Mouse (Mus musculus) liver, postnatal 0 days (tissue): ENCODE results near the gene Mrs2. TPM values are rescaled to one million over a fixed set of nuclear protein-coding genes. Genes with fewer than 3 reads are reported as not detected.

Source experiments
- ATAC-seq: fragments of 200-750 bp; cut with Nextera tagmentation; 2 replicates; pipeline ENCODE4 v1.8.0; 2017; ENCODE audit warnings: mild to moderate bottlenecking, moderate library complexity
- DNase-seq: peaks from one replicate; pipeline ENCODE4 v3.0.0-alpha.2; 2016
- H3K27ac ChIP-seq: fragments of 300-500 bp; sonication (generic); 2 replicates; pipeline ENCODE4 v1.5.1; 2014; ENCODE audit warnings: antibody characterized with exemption, moderate library complexity, mild to moderate bottlenecking, low read depth
- H3K27me3 ChIP-seq: fragments of 300-500 bp; sonication (generic); 2 replicates; pipeline ENCODE4 v1.6.1; 2014; ENCODE audit warnings: low read length, control low read depth, mixed read lengths; ENCODE audit not compliant: insufficient read depth
- H3K36me3 ChIP-seq: fragments of 300-500 bp; sonication (generic); replicated peaks from 2 replicates; pipeline ENCODE4 v1.6.1; 2014; ENCODE audit warnings: mild to moderate bottlenecking, control low read depth, low read length, moderate library complexity, mixed read lengths; ENCODE audit not compliant: insufficient read depth
- H3K4me1 ChIP-seq: fragments of 300-500 bp; sonication (generic); 2 replicates; pipeline ENCODE4 v1.6.1; 2014; ENCODE audit warnings: antibody characterized with exemption, mild to moderate bottlenecking, control low read depth; ENCODE audit not compliant: insufficient read depth
- H3K4me2 ChIP-seq: fragments of 300-500 bp; sonication (generic); 2 replicates; pipeline ENCODE4 v1.6.1; 2014; ENCODE audit warnings: low read depth, mild to moderate bottlenecking, low read length, moderate library complexity, mixed read lengths
- H3K4me3 ChIP-seq: fragments of 300-500 bp; sonication (generic); 2 replicates; pipeline ENCODE4 v1.5.1; 2014; ENCODE audit warnings: low read depth, low read length
- H3K9ac ChIP-seq: fragments of 300-500 bp; sonication (generic); replicated peaks from 2 replicates; pipeline ENCODE4 v1.6.1; 2014; ENCODE audit warnings: mild to moderate bottlenecking, moderate library complexity
- H3K9me3 ChIP-seq: fragments of 300-500 bp; sonication (generic); 2 replicates; pipeline ENCODE4 v1.6.1; 2016; ENCODE audit warnings: mild to moderate bottlenecking, control low read depth, low read length, mixed read lengths
- CTCF ChIP-seq: sonication (generic); IDR thresholded peaks from 2 replicates; pipeline ENCODE4 v1.5.1; 2016; ENCODE audit warnings: antibody characterized with exemption, low read depth
- EP300 ChIP-seq: IDR thresholded peaks from 2 replicates; pipeline ENCODE4 v1.6.1; 2016; ENCODE audit warnings: antibody characterized with exemption, low read depth, mild to moderate bottlenecking
- WGBS: fragments of 180-500 bp; shearing (Covaris S2); extraction: QIAGEN DNeasy Blood & Tissue Kit; methylation state at CpG from one replicate; pipeline ENCODE4 v1.1.7; 2014; ENCODE audit not compliant: insufficient replicate concordance; 5-methylcytosine and 5-hydroxymethylcytosine counted together
- polyA plus RNA-seq: library from polyadenylated mRNA; unstranded; fragments of >200 nt; fragmentation: Nextera tagmentation; extraction: Ambion mirVana; gene quantifications from 2 replicates; pipeline ENCODE4 v1.2.1, GENCODE M21; 2015

Gene Mrs2
- polyA plus RNA-seq, 1 experiment from 2014 or later: 5.1 TPM

GRCm38 (mm10) chr13:25052671-25053070, 32.5 kb upstream of the Mrs2 start:
- no peak overlapping the region for H3K4me2 ChIP-seq
- no peak for TF ChIP-seq CTCF
- no peak for TF ChIP-seq EP300
- H3K36me3 ChIP-seq: no peaks in the 10 kb centered on the region
- ATAC-seq: no peak
- no peak for DNase-seq
- no peak overlapping the region for H3K9ac ChIP-seq
- H3K27me3 ChIP-seq: peaks cover 24% of the 10 kb centered on the region
- no peaks in the 10 kb centered on the region for H3K9me3 ChIP-seq
- WGBS: 75% methylated on average over 5 of the region's 5 CpGs
- H3K4me1 ChIP-seq: no peaks in the 10 kb centered on the region
- H3K27ac ChIP-seq: no peak overlapping the region
- H3K4me3 ChIP-seq: no peak overlapping the region

- DNase-seq (no peak), ATAC-seq (peak; percentile 59)
- Histone ChIP-seq H3K4me1 (peaks cover 3% of the 10 kb centered on the region; the same call in 1 of the 2 replicates), H3K27ac (no peak overlapping the region), H3K4me3 (no peak overlapping the region), H3K36me3 (no peaks in the 10 kb centered on the region), H3K4me2 (no peak overlapping the region), H3K9ac (no peak overlapping the region), H3K9me3 (no peaks in the 10 kb centered on the region), H3K27me3 (no peaks in the 10 kb centered on the region)
- no peak for TF ChIP-seq EP300
- no peak for TF ChIP-seq CTCF
- WGBS: 47% methylated on average over 2 of the region's 2 CpGs
Observed at GRCm38 (mm10) chr13:25039488-25039887, 19.3 kb upstream of the Mrs2 start.

DNA sequence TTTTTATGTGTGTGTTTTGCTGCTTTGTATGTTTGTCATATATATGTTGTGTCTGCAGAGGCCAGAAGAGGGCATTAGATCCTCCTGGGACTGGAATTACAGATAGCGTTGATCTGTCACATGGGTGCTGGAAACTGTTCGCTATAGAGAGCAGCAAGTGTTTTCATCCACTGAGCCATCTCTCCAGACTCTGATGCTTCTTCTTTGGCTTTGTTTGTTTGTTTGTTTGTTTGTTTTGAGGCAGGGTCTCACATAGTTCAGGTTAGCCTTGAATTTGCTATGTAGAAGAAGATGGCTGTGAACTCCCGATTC, 6.9 kb upstream of the Mrs2 start:
- Histone ChIP-seq H3K4me3 (no peak overlapping the region), H3K4me1 (no peaks in the 10 kb centered on the region), H3K27me3 (no peaks in the 10 kb centered on the region), H3K4me2 (no peak overlapping the region), H3K27ac (no peak overlapping the region), H3K9ac (no peak overlapping the region), H3K36me3 (no peaks in the 10 kb centered on the region), H3K9me3 (no peaks in the 10 kb centered on the region)
- WGBS: 65% methylated on average over 3 of the region's 3 CpGs
- TF ChIP-seq CTCF: 0 out of 2 replicates have a peak, but pooled peaks have one; percentile 16
- TF ChIP-seq EP300: no peak
- DNase-seq: no peak
- no peak for ATAC-seq

DNA sequence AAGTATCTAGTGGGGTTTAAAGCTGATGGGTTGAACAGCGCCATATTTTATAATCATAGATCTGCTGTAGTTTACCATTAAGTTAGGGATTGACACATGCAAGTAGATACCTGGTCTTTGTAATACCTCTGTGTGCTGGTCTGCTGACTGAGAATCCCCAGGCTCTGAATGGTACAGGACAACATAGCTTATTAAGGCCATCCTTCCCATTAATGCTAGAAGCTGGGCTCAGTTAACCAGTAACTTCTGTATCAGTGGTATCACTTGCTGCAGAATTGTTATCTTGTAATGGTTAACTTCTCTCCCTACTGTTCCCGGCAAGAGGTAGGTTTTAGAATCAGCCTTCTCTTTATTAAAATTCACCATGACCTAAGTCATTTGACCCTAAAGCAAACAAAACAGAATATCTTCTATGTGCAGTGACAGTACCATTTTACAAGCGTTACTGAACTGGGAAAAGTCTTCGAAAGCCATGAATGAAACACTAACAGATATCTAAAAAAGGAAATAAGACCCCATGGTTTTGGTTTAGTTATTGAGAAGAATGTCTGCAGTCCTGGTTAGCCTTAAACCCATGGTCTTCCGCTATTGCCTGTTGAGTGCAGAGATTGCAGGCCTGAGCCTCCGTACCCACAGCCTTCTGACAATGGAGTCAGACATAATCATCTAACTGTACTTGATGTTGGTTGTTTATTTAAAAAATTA, 6.4 kb upstream of the Mrs2 start:
- DNase-seq (no peak), ATAC-seq (no peak)
- Histone ChIP-seq H3K9ac (no peak overlapping the region), H3K36me3 (no peaks in the 10 kb centered on the region), H3K27me3 (no peaks in the 10 kb centered on the region), H3K4me3 (no peak overlapping the region), H3K4me2 (no peak overlapping the region), H3K9me3 (no peaks in the 10 kb centered on the region), H3K4me1 (no peaks in the 10 kb centered on the region), H3K27ac (no peak overlapping the region)
- 73% methylated on average over 6 of the region's 6 CpGs for WGBS
- TF ChIP-seq CTCF: no peak
- no peak for TF ChIP-seq EP300

DNA sequence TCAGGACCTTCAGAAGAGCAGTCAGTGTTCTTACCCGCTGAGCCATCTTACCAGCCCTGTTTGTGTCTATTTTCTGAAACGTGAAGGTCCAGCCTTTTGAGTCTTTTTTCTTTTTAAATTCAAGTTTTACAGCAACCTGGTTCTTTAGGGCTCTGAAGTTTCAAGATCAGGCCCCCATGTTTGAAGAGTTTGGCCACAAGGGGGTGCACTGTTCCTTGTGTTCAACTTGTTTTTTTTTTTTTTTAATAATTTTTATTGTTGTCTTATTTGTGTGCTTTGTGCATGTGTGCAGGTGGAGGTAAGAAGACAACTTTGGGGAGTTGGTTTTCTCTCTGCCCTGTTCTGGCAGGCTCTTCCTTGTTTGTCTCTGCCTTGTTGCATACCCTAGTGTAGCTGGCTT, 4.5 kb upstream of the Mrs2 start:
- no peaks in the 10 kb centered on the region for H3K9me3 ChIP-seq

DNA sequence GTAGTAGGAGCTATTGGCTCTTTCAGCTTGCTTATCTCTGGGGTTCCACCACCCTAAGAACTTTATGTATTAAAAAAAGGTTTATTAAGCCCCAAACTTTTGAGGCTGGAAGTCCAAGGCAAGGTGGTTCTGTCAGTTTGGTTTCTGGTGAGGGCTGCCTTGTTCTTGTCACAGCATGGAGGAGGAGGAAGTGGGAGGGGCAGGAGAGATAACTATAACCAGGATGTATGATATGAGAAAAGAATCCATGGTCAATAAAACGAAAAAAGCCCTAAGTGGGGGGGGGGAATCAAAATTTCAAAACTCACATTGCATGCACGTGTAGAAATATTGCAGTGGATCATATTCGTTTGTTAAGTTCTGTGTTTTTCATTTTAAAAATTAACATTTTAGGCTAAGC, 3.0 kb upstream of the Mrs2 start:
- no peak overlapping the region for H3K4me2 ChIP-seq
- no peaks in the 10 kb centered on the region for H3K9me3 ChIP-seq
- H3K4me1 ChIP-seq: peaks cover 13% of the 10 kb centered on the region; the same call in 1 of the 2 replicates
- H3K9ac ChIP-seq: no peak overlapping the region
- H3K36me3 ChIP-seq: no peaks in the 10 kb centered on the region
- H3K27ac ChIP-seq: no peak overlapping the region
- no peak overlapping the region for H3K4me3 ChIP-seq
- 62% methylated on average over 3 of the region's 3 CpGs for WGBS
- H3K27me3 ChIP-seq: no peaks in the 10 kb centered on the region
- DNase-seq (no peak), ATAC-seq (no peak)
- no peak for TF ChIP-seq CTCF
- TF ChIP-seq EP300: no peak

More for the DNA sequence above, 4.5 kb upstream of the Mrs2 start:
- Histone ChIP-seq H3K4me2 (no peak overlapping the region), H3K27me3 (no peaks in the 10 kb centered on the region), H3K4me3 (no peak overlapping the region), H3K4me1 (peaks cover 4% of the 10 kb centered on the region; the same call in 1 of the 2 replicates), H3K36me3 (no peaks in the 10 kb centered on the region), H3K27ac (no peak overlapping the region), H3K9ac (no peak overlapping the region)
- no peak for ATAC-seq
- DNase-seq: peak; percentile 62
- WGBS: 31% methylated on average over 2 of the region's 2 CpGs
- TF ChIP-seq EP300 (no peak), CTCF (peak; percentile 60)

DNA sequence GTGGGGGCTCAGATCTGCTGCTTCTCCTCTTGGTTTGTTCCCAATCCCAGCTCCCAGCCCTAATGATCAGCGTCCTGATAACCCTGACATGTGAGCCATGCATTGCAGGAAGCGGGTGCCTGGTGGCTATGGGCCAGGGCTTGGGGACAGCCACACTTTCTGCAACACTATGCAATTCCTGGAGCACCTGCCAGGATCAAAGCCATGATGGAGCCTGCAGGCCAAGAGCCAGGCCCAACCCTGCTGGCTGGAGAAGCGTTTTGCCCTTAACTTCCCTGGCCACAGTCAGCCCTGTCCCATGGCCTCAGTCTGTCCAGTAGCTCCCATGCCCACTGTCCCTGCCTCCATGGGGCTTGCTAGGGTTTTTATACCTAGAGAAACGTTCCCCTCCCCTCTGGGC, 2.2 kb upstream of the Mrs2 start:
- no peak overlapping the region for H3K9ac ChIP-seq
- H3K27me3 ChIP-seq: no peaks in the 10 kb centered on the region
- no peak for TF ChIP-seq CTCF
- TF ChIP-seq EP300: no peak
- no peak overlapping the region for H3K27ac ChIP-seq
- peaks cover 3% of the 10 kb centered on the region for H3K36me3 ChIP-seq
- DNase-seq (no peak), ATAC-seq (no peak)
- no peak overlapping the region for H3K4me3 ChIP-seq
- H3K4me2 ChIP-seq: no peak overlapping the region
- peaks cover 13% of the 10 kb centered on the region; the same call in 1 of the 2 replicates for H3K4me1 ChIP-seq
- H3K9me3 ChIP-seq: no peaks in the 10 kb centered on the region
- 55% methylated on average over 4 of the region's 4 CpGs for WGBS
